Mouse (Mus musculus): ENCODE data around the gene Aldh3b2. TPM values are rescaled to one million over a fixed set of nuclear protein-coding genes. Genes with fewer than 3 reads are reported as not detected.
"Not testable (repeated sequence)": the region's sequence is repeated elsewhere in the genome, so short reads cannot be mapped to it uniquely, and the experiment has no call there.

Gene Aldh3b2
- polyA plus RNA-seq, 1 experiment: 1.3 TPM

- Histone ChIP-seq H3K27ac (ENCODE audit: insufficient read depth, low read length) (no peak overlapping the region), H3K9ac (ENCODE audit: low read depth, poor library complexity, severe bottlenecking) (no peak overlapping the region), H3K27me3 (ENCODE audit: control insufficient read depth, insufficient read depth, low read length, poor library complexity, severe bottlenecking) (no peaks in the 10 kb centered on the region), H3K4me1 (ENCODE audit: control insufficient read depth, insufficient read depth, low read length) (no peaks in the 10 kb centered on the region), H3K36me3 (ENCODE audit: control insufficient read depth, insufficient read depth, low read length, poor library complexity, severe bottlenecking) (no peaks in the 10 kb centered on the region), H3K9me3 (replicated peaks; ENCODE audit: control insufficient read depth, insufficient read depth, low read length, poor library complexity, severe bottlenecking) (no peaks in the 10 kb centered on the region), H3K4me3 (ENCODE audit: low read depth, low read length) (no peak overlapping the region)
- TF ChIP-seq CTCF (IDR thresholded peaks at IDR 0.05; ENCODE audit: low read depth, low read length): no peak
- no peak for TF ChIP-seq POLR2A (IDR thresholded peaks at IDR 0.05; ENCODE audit: insufficient read depth, low read length)
- TF ChIP-seq EP300 (IDR thresholded peaks at IDR 0.05; ENCODE audit: insufficient read depth, low read depth, low read length): no peak
Measured at GRCm38 (mm10) chr19:3967258-3967657, 4.9 kb upstream of the Aldh3b2 start.

DNA sequence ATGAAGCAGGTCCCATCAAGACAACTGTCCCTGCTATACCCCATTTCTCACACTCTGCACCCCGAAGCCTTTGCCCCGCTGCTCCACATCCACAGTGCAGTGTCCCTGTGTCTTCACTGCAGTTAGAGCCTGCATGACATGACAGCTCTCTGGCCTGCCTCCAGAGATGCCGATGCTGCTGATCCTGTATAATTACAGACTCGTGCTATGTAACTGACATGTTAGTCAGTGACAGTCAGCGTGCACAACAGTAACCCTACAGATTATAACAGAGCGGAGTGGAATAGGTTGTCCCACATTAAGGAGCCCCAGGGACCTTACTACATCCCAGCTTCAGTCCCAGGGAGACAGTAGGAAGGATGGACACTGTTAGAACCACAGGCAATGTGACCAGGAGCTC, 2.5 kb downstream of the Aldh3b2 start:
- H3K27me3 ChIP-seq (ENCODE audit: control insufficient read depth, insufficient read depth, low read length, poor library complexity, severe bottlenecking); H3K4me1 ChIP-seq (ENCODE audit: control insufficient read depth, insufficient read depth, low read length); H3K36me3 ChIP-seq (ENCODE audit: control insufficient read depth, insufficient read depth, low read length, poor library complexity, severe bottlenecking); H3K9ac ChIP-seq (ENCODE audit: low read depth, poor library complexity, severe bottlenecking); H3K9me3 ChIP-seq (replicated peaks; ENCODE audit: control insufficient read depth, insufficient read depth, low read length, poor library complexity, severe bottlenecking); H3K27ac ChIP-seq (ENCODE audit: insufficient read depth, low read length); H3K4me3 ChIP-seq (ENCODE audit: low read depth, low read length): not testable (repeated sequence)

DNA sequence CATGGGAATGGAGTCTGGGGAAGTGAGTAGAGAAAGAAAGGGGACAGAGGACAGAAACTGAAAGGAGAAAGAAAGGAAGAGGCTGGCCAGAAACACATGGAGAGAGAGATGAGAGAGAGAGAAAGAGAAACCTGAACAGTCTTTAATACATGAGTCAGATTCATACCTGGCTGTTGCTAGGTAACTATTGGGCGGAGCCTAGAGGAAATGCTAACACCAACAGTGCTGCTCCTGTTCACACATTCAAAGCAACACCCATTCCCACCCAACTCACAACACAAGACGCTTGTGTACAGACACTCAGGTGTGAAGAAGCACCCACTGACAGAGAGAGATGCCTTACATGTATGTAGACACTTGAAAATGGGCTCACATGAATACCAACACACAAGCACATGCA, 3.7 kb downstream of the Aldh3b2 start:
- no peak overlapping the region for H3K9ac ChIP-seq (ENCODE audit: low read depth, poor library complexity, severe bottlenecking)
- H3K4me1 ChIP-seq (ENCODE audit: control insufficient read depth, insufficient read depth, low read length): no peaks in the 10 kb centered on the region
- no peak overlapping the region for H3K27ac ChIP-seq (ENCODE audit: insufficient read depth, low read length)
- H3K4me3 ChIP-seq (ENCODE audit: low read depth, low read length): no peak overlapping the region
- H3K27me3 ChIP-seq (ENCODE audit: control insufficient read depth, insufficient read depth, low read length, poor library complexity, severe bottlenecking): no peaks in the 10 kb centered on the region
- no peaks in the 10 kb centered on the region for H3K36me3 ChIP-seq (ENCODE audit: control insufficient read depth, insufficient read depth, low read length, poor library complexity, severe bottlenecking)
- no peak for TF ChIP-seq EP300 (IDR thresholded peaks at IDR 0.05; ENCODE audit: insufficient read depth, low read depth, low read length)
- TF ChIP-seq CTCF (IDR thresholded peaks at IDR 0.05; ENCODE audit: low read depth, low read length): no peak
- TF ChIP-seq POLR2A (IDR thresholded peaks at IDR 0.05; ENCODE audit: insufficient read depth, low read length): no peak
- no peaks in the 10 kb centered on the region for H3K9me3 ChIP-seq (replicated peaks; ENCODE audit: control insufficient read depth, insufficient read depth, low read length, poor library complexity, severe bottlenecking)

DNA sequence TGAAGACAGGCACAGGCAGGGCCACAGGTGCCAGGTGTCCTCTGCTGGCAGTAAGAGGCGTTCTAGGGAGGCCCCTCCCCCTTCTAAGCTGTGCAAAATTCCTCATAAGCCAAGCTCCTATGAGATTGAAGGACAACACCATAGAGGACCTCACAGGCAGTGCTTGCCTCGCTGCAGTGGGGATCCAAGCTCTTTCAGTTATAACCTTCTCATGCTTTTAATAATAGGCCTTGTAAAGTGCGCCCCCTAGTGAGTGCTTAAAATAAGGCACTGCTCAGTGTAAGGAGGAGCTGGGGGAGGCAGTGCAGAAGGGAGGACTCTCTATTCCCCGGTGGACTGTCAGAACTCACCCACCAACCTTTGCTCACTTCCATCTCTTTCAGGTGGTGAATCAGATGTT, 8.2 kb downstream of the Aldh3b2 start:
- no peak overlapping the region for H3K4me3 ChIP-seq (ENCODE audit: low read depth, low read length)
- H3K27me3 ChIP-seq (ENCODE audit: control insufficient read depth, insufficient read depth, low read length, poor library complexity, severe bottlenecking): no peaks in the 10 kb centered on the region
- TF ChIP-seq CTCF (IDR thresholded peaks at IDR 0.05; ENCODE audit: low read depth, low read length) (peak; percentile 51), POLR2A (IDR thresholded peaks at IDR 0.05; ENCODE audit: insufficient read depth, low read length) (no peak)
- no peaks in the 10 kb centered on the region for H3K36me3 ChIP-seq (ENCODE audit: control insufficient read depth, insufficient read depth, low read length, poor library complexity, severe bottlenecking)
- peaks cover 2% of the 10 kb centered on the region for H3K4me1 ChIP-seq (ENCODE audit: control insufficient read depth, insufficient read depth, low read length)
- H3K9ac ChIP-seq (ENCODE audit: low read depth, poor library complexity, severe bottlenecking): no peak overlapping the region
- no peaks in the 10 kb centered on the region for H3K9me3 ChIP-seq (replicated peaks; ENCODE audit: control insufficient read depth, insufficient read depth, low read length, poor library complexity, severe bottlenecking)
- no peak overlapping the region for H3K27ac ChIP-seq (ENCODE audit: insufficient read depth, low read length)

DNA sequence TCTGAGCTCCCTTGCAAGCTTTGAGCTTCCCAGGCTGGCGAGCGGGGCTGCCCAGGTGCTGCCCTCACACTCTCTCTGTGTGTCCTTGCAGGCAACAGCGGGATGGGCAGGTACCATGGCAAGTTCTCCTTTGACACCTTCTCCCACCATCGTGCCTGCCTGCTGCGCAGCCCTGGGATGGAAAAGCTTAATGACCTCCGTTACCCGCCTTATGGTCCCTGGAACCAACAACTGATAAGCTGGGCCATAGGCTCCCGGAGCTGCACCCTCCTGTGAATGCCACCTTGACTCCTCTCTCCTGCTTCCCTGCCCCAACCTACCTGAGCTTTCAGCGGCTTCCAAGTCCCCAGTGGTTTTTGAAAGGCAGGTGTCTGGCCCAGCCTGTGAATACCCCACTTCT, 8.8 kb downstream of the Aldh3b2 start:
- peaks cover 2% of the 10 kb centered on the region for H3K4me1 ChIP-seq (ENCODE audit: control insufficient read depth, insufficient read depth, low read length)
- H3K9ac ChIP-seq (ENCODE audit: low read depth, poor library complexity, severe bottlenecking): no peak overlapping the region
- H3K4me3 ChIP-seq (ENCODE audit: low read depth, low read length): no peak overlapping the region
- no peak overlapping the region for H3K27ac ChIP-seq (ENCODE audit: insufficient read depth, low read length)
- TF ChIP-seq EP300 (IDR thresholded peaks at IDR 0.05; ENCODE audit: insufficient read depth, low read depth, low read length) (no peak), POLR2A (IDR thresholded peaks at IDR 0.05; ENCODE audit: insufficient read depth, low read length) (no peak), CTCF (IDR thresholded peaks at IDR 0.05; ENCODE audit: low read depth, low read length) (no peak)
- no peaks in the 10 kb centered on the region for H3K36me3 ChIP-seq (ENCODE audit: control insufficient read depth, insufficient read depth, low read length, poor library complexity, severe bottlenecking)
- H3K9me3 ChIP-seq (replicated peaks; ENCODE audit: control insufficient read depth, insufficient read depth, low read length, poor library complexity, severe bottlenecking): no peaks in the 10 kb centered on the region
- no peaks in the 10 kb centered on the region for H3K27me3 ChIP-seq (ENCODE audit: control insufficient read depth, insufficient read depth, low read length, poor library complexity, severe bottlenecking)

GRCm38 (mm10) chr19:3983527-3984200, 11.5 kb downstream of the Aldh3b2 start:
- H3K9ac ChIP-seq (ENCODE audit: low read depth, poor library complexity, severe bottlenecking): no peak overlapping the region
- H3K27ac ChIP-seq (ENCODE audit: insufficient read depth, low read length): no peak overlapping the region
- TF ChIP-seq POLR2A (IDR thresholded peaks at IDR 0.05; ENCODE audit: insufficient read depth, low read length) (no peak), CTCF (IDR thresholded peaks at IDR 0.05; ENCODE audit: low read depth, low read length) (no peak), EP300 (IDR thresholded peaks at IDR 0.05; ENCODE audit: insufficient read depth, low read depth, low read length) (no peak)

More at GRCm38 (mm10) chr19:3983527-3984200, 11.5 kb downstream of the Aldh3b2 start:
- Histone ChIP-seq H3K36me3 (ENCODE audit: control insufficient read depth, insufficient read depth, low read length, poor library complexity, severe bottlenecking) (no peaks in the 10 kb centered on the region), H3K9me3 (replicated peaks; ENCODE audit: control insufficient read depth, insufficient read depth, low read length, poor library complexity, severe bottlenecking) (no peaks in the 10 kb centered on the region), H3K27me3 (ENCODE audit: control insufficient read depth, insufficient read depth, low read length, poor library complexity, severe bottlenecking) (no peaks in the 10 kb centered on the region), H3K4me1 (ENCODE audit: control insufficient read depth, insufficient read depth, low read length) (peaks cover 4% of the 10 kb centered on the region), H3K4me3 (ENCODE audit: low read depth, low read length) (no peak overlapping the region)
